Comparison of ENCODE assay signal across 16 mouse cellular contexts in the genomic region with DNA sequence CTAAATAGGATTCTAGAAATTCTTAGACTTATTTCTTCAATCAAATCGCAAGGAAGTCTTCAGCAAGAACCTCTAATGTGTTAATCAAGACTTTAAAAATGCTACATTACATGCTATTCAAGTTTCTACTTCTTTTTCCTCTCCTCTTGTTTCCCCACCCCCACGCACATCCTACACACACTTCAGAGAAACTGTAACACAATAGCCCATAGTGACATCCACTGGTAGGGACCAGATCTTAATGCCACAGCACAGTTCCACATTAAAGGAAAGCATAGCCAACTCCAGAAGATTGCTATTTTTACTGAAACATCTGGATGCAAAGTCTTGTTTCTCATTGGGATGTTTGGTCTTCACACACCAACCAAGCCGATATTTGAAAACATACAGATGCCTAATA. TPM values are rescaled to one million over a fixed set of nuclear protein-coding genes. Genes with fewer than 3 reads are reported as not detected.
DNase-seq lines count a peak whose midpoint lies in the region; ATAC-seq lines count a peak whose summit lies in the region.
"Had no signal": no experiment of that assay in that cellular context is flagged by ENCODE, and none has a peak within 500 bp of the region (broad histone marks: within the 10 kb centered on the region; RNA-seq: fewer than 3 reads in every experiment).

No protein-coding gene starts in this region.

- intact Hi-C loops in heart, postnatal 25 days (cut with DNase I) = no loop called here

- no peak overlapping the region for H3K4me3 ChIP-seq in neural tube, embryonic 11.5 days (ENCODE audit: low read depth, low read length)
- H3K4me3 ChIP-seq in forebrain, embryonic 15.5 days = peak overlapping the region; percentile 65
- H3K4me3 ChIP-seq in midbrain, embryonic 10.5 days = peak overlapping the region; percentile 4; the same call in 1 of the 2 replicates

- H3K9ac ChIP-seq in neural tube, embryonic 11.5 days (ENCODE audit: low read length) = no peak overlapping the region
- no peak overlapping the region for H3K9ac ChIP-seq in forebrain, embryonic 15.5 days (replicated peaks)
- H3K9ac ChIP-seq: liver, embryonic 14.5 days had no signal

- ATAC-seq in neural tube, embryonic 11.5 days (ENCODE audit: insufficient read depth, low FRiP score, low TSS enrichment) = no peak
- no peak for ATAC-seq in forebrain, embryonic 15.5 days (replicated peaks)

- H3K4me1 ChIP-seq in neural tube, embryonic 11.5 days (ENCODE audit: control insufficient read depth, insufficient read depth, low read length) = no peaks in the 10 kb centered on the region
- peaks cover 27% of the 10 kb centered on the region; the same call in 1 of the 2 replicates for H3K4me1 ChIP-seq in forebrain, embryonic 15.5 days
- H3K4me1 ChIP-seq in midbrain, embryonic 10.5 days = peaks cover 18% of the 10 kb centered on the region

- no peaks in the 10 kb centered on the region; the same call in 1 of the 2 replicates for H3K27me3 ChIP-seq in neural tube, embryonic 11.5 days (ENCODE audit: control insufficient read depth, insufficient read depth, low read length)
- no peaks in the 10 kb centered on the region for H3K27me3 ChIP-seq in forebrain, embryonic 15.5 days
- H3K27me3 ChIP-seq in midbrain, embryonic 10.5 days (ENCODE audit: low read depth, poor library complexity, severe bottlenecking) = peaks cover 94% of the 10 kb centered on the region

- 36% methylated on average over 3 of the region's 3 CpGs for WGBS in neural tube, embryonic 11.5 days
- WGBS in forebrain, embryonic 15.5 days = 35% methylated on average over 3 of the region's 3 CpGs
- WGBS in midbrain, embryonic 10.5 days = 47% methylated on average over 3 of the region's 3 CpGs

- H3K4me2 ChIP-seq in neural tube, embryonic 11.5 days (ENCODE audit: low read depth) = peak overlapping the region; percentile 9; the same call in 1 of the 2 replicates
- peak overlapping the region; percentile 81 for H3K4me2 ChIP-seq in forebrain, embryonic 15.5 days (replicated peaks)

- H3K9me3 ChIP-seq in neural tube, embryonic 11.5 days (ENCODE audit: control insufficient read depth, low read length) = no peaks in the 10 kb centered on the region
- H3K9me3 ChIP-seq in forebrain, embryonic 15.5 days = no peaks in the 10 kb centered on the region
- H3K9me3 ChIP-seq in midbrain, embryonic 10.5 days (replicated peaks) = 0 out of 2 replicates have a peak, but pooled peaks cover 15% of the 10 kb centered on the region

- DNase-seq in neural tube, embryonic 11.5 days (ENCODE audit: low spot score) = no peak
- DNase-seq in neural tube, embryonic 10.5 days (ENCODE audit: extremely low spot score, low spot score) = no peak
- no peak for DNase-seq in midbrain, embryonic 10.5 days (ENCODE audit: low spot score)
- no peak for DNase-seq in spleen, postnatal 14 days (ENCODE audit: low spot score in 2 of 2)
- no peak for DNase-seq in T-cell, adult 2 months (ENCODE audit: low spot score)
- no peak for DNase-seq in adrenal gland, postnatal 10 days
- no peak for DNase-seq in heart, postnatal 25 days (ENCODE audit: low spot score)
- DNase-seq: adrenal gland, postnatal 14 days; cerebellum, adult 18-20 months; gastrocnemius, postnatal 10 days; kidney, adult 9 months; right cerebral cortex, postnatal 4 days had no signal

- H3K27ac ChIP-seq in neural tube, embryonic 11.5 days (ENCODE audit: low read depth, low read length) = no peak overlapping the region
- H3K27ac ChIP-seq in forebrain, embryonic 15.5 days (replicated peaks) = no peak overlapping the region
- no peak overlapping the region for H3K27ac ChIP-seq in midbrain, embryonic 10.5 days (replicated peaks)
- H3K27ac ChIP-seq: liver, embryonic 14.5 days; macrophage had no signal

- H3K36me3 ChIP-seq in neural tube, embryonic 11.5 days (ENCODE audit: control insufficient read depth, insufficient read depth, low read length) = no peaks in the 10 kb centered on the region
- H3K36me3 ChIP-seq in forebrain, embryonic 15.5 days = no peaks in the 10 kb centered on the region
- H3K36me3 ChIP-seq in midbrain, embryonic 10.5 days = no peaks in the 10 kb centered on the region

RNA-seq across cellular contexts. Expression of gene Pcdh19, which starts 4.8 kb away (rescaled TPM):
- polyA plus RNA-seq in neural tube, embryonic 11.5 days (2014; fragmentation: Nextera tagmentation; extraction: Ambion mirVana) = 3.4 and 4.0 TPM in 2 replicates
- 14.3 and 14.9 TPM in 2 replicates for polyA plus RNA-seq in forebrain, embryonic 15.5 days (2015; fragmentation: Nextera tagmentation; extraction: Ambion mirVana)
- 2.2 and 2.6 TPM in 2 replicates for polyA plus RNA-seq in midbrain, embryonic 10.5 days (2016; fragmentation: Nextera tagmentation; extraction: Ambion mirVana)
- total RNA-seq in adrenal gland, postnatal 10 days (2021) = 10 to 100 TPM in 1 of 2 experiments, 1 to 10 TPM in 1; 9.5 to 11.4 TPM
- total RNA-seq in heart, postnatal 25 days (2021) = 1 to 10 TPM; 8.9 to 9.1 TPM
- total RNA-seq: neutrophil, adult 5-6 weeks had no signal
- polyA plus RNA-seq: macrophage had no signal
